Mouse (Mus musculus) kidney, adult 2 months (tissue): ENCODE measurements around the gene Taar7a. TPM values are rescaled to one million over a fixed set of nuclear protein-coding genes. Genes with fewer than 3 reads are reported as not detected.

Source experiments
- DNase-seq: peaks from one replicate; pipeline ENCODE4 v3.0.0; 2021
- H3K27ac ChIP-seq: fragments of 200-500 bp; 2 replicates; pipeline ENCODE4 v1.5.1; 2012; ENCODE audit warnings: low read depth, low read length, control low read depth, inconsistent platforms; ENCODE audit not compliant: insufficient read depth
- H3K27me3 ChIP-seq: fragments of 200-500 bp; replicated peaks from 2 replicates; pipeline ENCODE4 v1.6.1; 2012; ENCODE audit warnings: mild to moderate bottlenecking, moderate library complexity, low read length, inconsistent platforms; ENCODE audit not compliant: control insufficient read depth, insufficient read depth
- H3K36me3 ChIP-seq: fragments of 200-500 bp; 2 replicates; pipeline ENCODE4 v1.6.1; 2012; ENCODE audit warnings: mild to moderate bottlenecking, moderate library complexity, low read length, inconsistent platforms; ENCODE audit not compliant: control insufficient read depth, insufficient read depth
- H3K4me1 ChIP-seq: fragments of 200-500 bp; 2 replicates; pipeline ENCODE4 v1.6.1; 2011; ENCODE audit warnings: low read length; ENCODE audit not compliant: control insufficient read depth, insufficient read depth
- H3K4me3 ChIP-seq: fragments of 200-500 bp; 2 replicates; pipeline ENCODE4 v1.5.1; 2011; ENCODE audit warnings: mild to moderate bottlenecking, low read depth, low read length, control low read depth; ENCODE audit not compliant: insufficient read depth
- CTCF ChIP-seq: fragments of 200-500 bp; conservative IDR thresholded peaks from 2 replicates; pipeline ENCODE4 v1.5.1; 2011; ENCODE audit warnings: low read depth, mild to moderate bottlenecking, control low read depth, low read length, moderate library complexity, mixed read lengths; ENCODE audit not compliant: insufficient read depth, insufficient read length
- POLR2A ChIP-seq: fragments of 200-500 bp; IDR thresholded peaks from one replicate; pipeline ENCODE4 v1.6.1; 2011; ENCODE audit warnings: low read depth, low read length, control low read depth
- WGBS: fragments of 180-500 bp; shearing (Covaris S2); methylation state at CpG from one replicate; pipeline ENCODE4 v1.1.7; 2018; 5-methylcytosine and 5-hydroxymethylcytosine counted together
- polyA plus RNA-seq: library from polyadenylated mRNA; depleted of rRNA; stranded (reverse); fragments of >200 nt; gene quantifications from 2 replicates; pipeline ENCODE4 v1.2.3, GENCODE M21; 2012; rRNA removed

The Taar7a gene
- not detected in 2 replicates for polyA plus RNA-seq

- WGBS: 84% methylated on average over 3 of the region's 3 CpGs
- no peak within 1 kb of the TSS for H3K4me3 ChIP-seq
- no peak for DNase-seq
- no peak within 1 kb of the TSS for H3K27ac ChIP-seq
- H3K36me3 ChIP-seq: no peaks in the 10 kb centered on the region
- TF ChIP-seq CTCF: no peak
- TF ChIP-seq POLR2A: no peak
- no peaks in the 10 kb centered on the region for H3K27me3 ChIP-seq
- H3K4me1 ChIP-seq: no peaks in the 10 kb centered on the region
Measured at GRCm38 (mm10) chr10:23993381-23993780, at the start of gene Taar7a. Taar7a (minus strand) TSS chr10:23993481.

- 67% methylated on average over 2 of the region's 2 CpGs for WGBS
- no peaks in the 10 kb centered on the region for H3K4me1 ChIP-seq
- no peaks in the 10 kb centered on the region for H3K27me3 ChIP-seq
- H3K4me3 ChIP-seq: no peak overlapping the region
- DNase-seq: no peak
- H3K27ac ChIP-seq: no peak overlapping the region
- no peaks in the 10 kb centered on the region for H3K36me3 ChIP-seq
- no peak for TF ChIP-seq POLR2A
- no peak for TF ChIP-seq CTCF
Measured at GRCm38 (mm10) chr10:24040120-24040869, 47.0 kb upstream of the Taar7a start.

GRCm38 (mm10) chr10:24037314-24037713 is 44.0 kb upstream of the Taar7a start, which contains the start of gene Taar7e:
Taar7e (plus strand) TSS chr10:24037614.
- H3K36me3 ChIP-seq: no peaks in the 10 kb centered on the region
- no peaks in the 10 kb centered on the region for H3K4me1 ChIP-seq
- no peak within 1 kb of the TSS for H3K27ac ChIP-seq
- 93% methylated on average over 2 of the region's 2 CpGs for WGBS
- TF ChIP-seq POLR2A (no peak), CTCF (no peak)
- H3K27me3 ChIP-seq: no peaks in the 10 kb centered on the region
- no peak for DNase-seq
- H3K4me3 ChIP-seq: no peak within 1 kb of the TSS

GRCm38 (mm10) chr10:24031347-24031746 is 38.1 kb upstream of the Taar7a start:
- H3K4me1 ChIP-seq: no peaks in the 10 kb centered on the region
- H3K36me3 ChIP-seq: no peaks in the 10 kb centered on the region
- DNase-seq: no peak
- no peak overlapping the region for H3K27ac ChIP-seq
- no peak overlapping the region for H3K4me3 ChIP-seq
- no peaks in the 10 kb centered on the region for H3K27me3 ChIP-seq
- no peak for TF ChIP-seq POLR2A
- TF ChIP-seq CTCF: no peak

- no peaks in the 10 kb centered on the region for H3K4me1 ChIP-seq
- TF ChIP-seq CTCF (no peak), POLR2A (no peak)
- no peak within 1 kb of the TSS for H3K27ac ChIP-seq
- no peak within 1 kb of the TSS for H3K4me3 ChIP-seq
- no peaks in the 10 kb centered on the region for H3K27me3 ChIP-seq
- no peak for DNase-seq
- no peaks in the 10 kb centered on the region for H3K36me3 ChIP-seq
Measured at GRCm38 (mm10) chr10:24026922-24027321, 33.6 kb upstream of the Taar7a start, which contains the start of gene Taar7d. Taar7d (plus strand) TSS chr10:24027222.

- no peak for DNase-seq
- WGBS: 88% methylated on average over 1 of the region's 1 CpGs
- no peak for TF ChIP-seq POLR2A
- no peaks in the 10 kb centered on the region for H3K36me3 ChIP-seq
- no peak overlapping the region for H3K27ac ChIP-seq
- H3K4me1 ChIP-seq: no peaks in the 10 kb centered on the region
- H3K4me3 ChIP-seq: no peak overlapping the region
- H3K27me3 ChIP-seq: no peaks in the 10 kb centered on the region
Measured at GRCm38 (mm10) chr10:24008143-24008542, 14.9 kb upstream of the Taar7a start.

GRCm38 (mm10) chr10:24007034-24007433 is 13.8 kb upstream of the Taar7a start:
- WGBS: 77% methylated on average over 2 of the region's 2 CpGs
- TF ChIP-seq POLR2A: no peak
- H3K4me1 ChIP-seq: no peaks in the 10 kb centered on the region

GRCm38 (mm10) chr10:24006442-24006841 is 13.2 kb upstream of the Taar7a start:
- H3K27me3 ChIP-seq: no peaks in the 10 kb centered on the region
- 81% methylated on average over 1 of the region's 1 CpGs for WGBS

More at GRCm38 (mm10) chr10:24007034-24007433, 13.8 kb upstream of the Taar7a start:
- Histone ChIP-seq H3K36me3 (no peaks in the 10 kb centered on the region), H3K27me3 (no peaks in the 10 kb centered on the region), H3K27ac (no peak overlapping the region), H3K4me3 (no peak overlapping the region)
- no peak for DNase-seq

More at GRCm38 (mm10) chr10:24006442-24006841, 13.2 kb upstream of the Taar7a start:
- no peak overlapping the region for H3K4me3 ChIP-seq
- H3K27ac ChIP-seq: no peak overlapping the region
- H3K4me1 ChIP-seq: no peaks in the 10 kb centered on the region
- no peak for DNase-seq
- no peak for TF ChIP-seq CTCF
- TF ChIP-seq POLR2A: no peak
- no peaks in the 10 kb centered on the region for H3K36me3 ChIP-seq
